Mouse (Mus musculus) heart, adult 2 months (tissue): ENCODE data around the gene Appl1.

Experiments used
- CTCF ChIP-seq: fragments of 200-600 bp; IDR thresholded peaks from 2 replicates; pipeline ENCODE4 v1.8.1; 2022; ENCODE audit warnings: antibody characterized with exemption, mild to moderate bottlenecking, moderate library complexity
- EP300 ChIP-seq: fragments of 200-500 bp; IDR thresholded peaks from 2 replicates; pipeline ENCODE4 v1.6.1; 2011; ENCODE audit warnings: low read depth, low read length, control low read depth; ENCODE audit not compliant: insufficient read depth

- TF ChIP-seq CTCF (no peak), EP300 (no peak)
Measured at GRCm38 (mm10) chr14:26878756-26879155, 92.3 kb downstream of the Appl1 start.
